Mouse (Mus musculus) cerebellum, postnatal 14 days (tissue): ENCODE data around the gene Vars2.

Experiments used
- DNase-seq, 2 experiments: peaks; one replicate each; pipeline ENCODE4 v3.0.0; 2021; ENCODE audit warnings: mixed read lengths in 2 of 2

Vars2 gene

DNA sequence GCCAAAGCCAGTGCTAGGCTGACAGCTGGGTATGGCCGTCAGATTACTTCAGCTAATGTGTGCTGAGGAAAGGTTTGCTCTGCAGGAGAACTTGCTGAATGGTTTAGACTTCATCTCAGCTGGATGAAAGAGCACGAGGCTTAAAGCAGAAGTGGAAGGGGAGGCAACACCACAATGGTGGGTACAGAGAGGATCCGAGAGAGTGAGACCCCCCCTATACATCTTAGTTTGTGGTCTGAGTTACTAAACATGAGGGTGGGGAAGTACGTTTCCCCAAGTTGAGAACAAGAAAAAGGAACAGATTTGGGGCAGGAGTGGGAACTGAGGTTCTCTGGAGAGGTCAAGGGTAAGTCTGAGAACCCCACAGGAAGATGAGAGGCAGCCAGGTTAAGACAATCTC, 25.0 kb upstream of the Vars2 start:
- DNase-seq = no peak

DNA sequence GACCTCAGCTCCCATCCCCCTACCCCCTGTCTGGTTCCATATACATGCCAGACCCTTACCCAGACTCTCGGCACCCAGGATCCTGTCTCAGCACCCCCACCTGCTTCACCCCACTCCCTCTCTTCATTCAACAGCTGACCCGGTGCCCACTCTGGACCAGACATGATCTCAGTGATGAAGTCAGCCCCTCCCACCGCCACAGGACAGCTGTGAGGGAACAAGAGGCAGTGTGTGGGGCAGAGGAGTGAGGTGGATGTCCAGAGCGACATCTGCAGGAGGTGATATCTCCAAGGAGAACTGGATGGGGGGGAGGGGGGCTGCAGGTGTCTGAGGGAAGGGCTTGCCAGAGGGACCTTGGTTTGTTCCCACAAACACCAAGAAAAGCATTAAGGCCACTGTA, 24.4 kb upstream of the Vars2 start:
- peak in 1 of 2 experiments; percentile 27 for DNase-seq

DNA sequence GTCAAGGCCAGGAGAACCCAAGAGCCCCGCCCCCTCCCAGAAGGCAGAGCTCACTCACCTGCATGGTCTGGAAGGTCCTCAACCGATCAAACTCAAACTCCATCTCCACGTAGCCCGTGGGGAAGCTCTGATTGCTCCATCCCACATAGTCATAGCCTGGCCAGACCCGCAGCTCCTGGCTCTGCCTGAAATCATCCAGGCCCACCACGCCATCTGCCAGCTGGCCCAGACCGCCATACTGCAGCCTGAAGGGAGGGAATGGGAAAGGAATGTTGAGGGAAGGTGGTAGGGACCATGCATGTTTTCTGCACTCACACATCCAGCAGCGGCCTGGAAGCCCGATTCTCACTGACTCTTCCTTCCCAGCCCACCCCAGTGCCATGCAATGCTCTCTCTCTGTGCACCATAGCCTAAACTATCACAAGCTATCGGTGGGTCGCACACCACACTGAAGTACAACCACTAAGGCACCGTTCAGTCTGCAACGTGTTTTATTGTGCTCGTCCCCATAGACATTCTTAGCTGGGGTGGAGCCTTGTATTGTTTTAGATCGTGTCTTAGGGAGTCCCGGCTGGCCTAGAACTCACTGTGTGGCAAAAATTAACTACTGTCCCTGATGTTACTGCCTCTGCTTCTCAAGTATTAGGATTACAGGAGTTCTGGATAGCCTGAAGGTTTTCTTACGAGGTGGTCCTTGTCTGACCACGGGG, 22.7 kb upstream of the Vars2 start:
- peak; percentile 52 to 59 for DNase-seq

DNA sequence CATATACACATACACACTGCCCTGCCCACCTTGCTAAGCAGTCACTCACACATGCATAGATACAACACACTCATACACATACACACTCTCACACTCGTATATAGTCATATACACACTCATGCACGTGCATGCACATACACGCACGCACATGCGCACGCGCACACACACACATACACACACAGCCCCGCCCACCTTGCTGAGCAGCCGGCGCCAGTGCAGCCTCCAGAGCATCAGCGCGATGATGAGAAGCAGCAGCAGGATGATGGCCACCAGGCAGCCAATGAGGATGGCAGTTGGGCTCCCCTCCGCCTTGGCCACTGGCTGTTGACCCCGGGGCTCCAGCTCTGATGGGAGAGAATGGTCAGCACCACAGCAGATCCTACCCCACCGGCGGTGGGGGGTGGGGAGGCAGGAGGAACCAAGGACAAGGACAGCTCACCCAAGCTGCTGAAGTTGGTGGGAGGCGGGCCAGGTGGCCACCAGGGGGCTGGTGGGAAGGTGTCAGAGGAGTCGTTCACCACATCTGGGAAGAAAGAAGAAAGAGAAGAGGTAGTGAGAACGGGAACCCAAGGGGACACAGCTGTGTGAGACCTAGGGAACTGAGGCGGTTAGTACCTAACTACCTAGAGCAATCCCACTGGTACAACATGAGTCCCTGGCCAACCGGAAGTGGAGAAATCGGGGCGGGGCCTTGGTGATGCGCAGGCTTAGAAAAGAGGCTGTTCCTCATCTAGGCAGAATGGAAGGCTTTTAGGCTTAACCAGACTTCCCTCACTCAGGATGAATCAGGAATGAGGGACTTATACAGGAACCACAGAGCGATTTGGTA, 21.2 kb upstream of the Vars2 start:
- no peak for DNase-seq

DNA sequence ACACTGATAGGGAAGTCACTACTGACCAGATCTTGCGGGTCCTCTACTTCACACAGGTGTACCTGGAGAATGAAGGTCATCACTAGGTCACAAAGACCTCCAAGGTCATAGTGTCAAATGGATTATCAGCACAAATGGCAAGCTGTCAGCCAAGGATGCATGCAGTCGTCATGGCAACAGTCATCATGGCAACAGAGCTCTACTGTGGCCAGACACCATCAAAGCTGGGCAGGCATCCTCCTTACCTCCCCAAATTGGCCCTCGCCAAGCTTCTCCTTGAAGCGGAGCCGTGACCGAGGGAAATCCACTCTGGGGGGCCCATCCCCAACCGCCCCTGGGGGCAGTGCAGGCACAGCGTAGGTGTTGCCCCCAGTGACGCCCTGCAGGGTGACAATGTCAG, 17.7 kb upstream of the Vars2 start:
- DNase-seq = peak in 1 of 2 experiments; percentile 51

DNA sequence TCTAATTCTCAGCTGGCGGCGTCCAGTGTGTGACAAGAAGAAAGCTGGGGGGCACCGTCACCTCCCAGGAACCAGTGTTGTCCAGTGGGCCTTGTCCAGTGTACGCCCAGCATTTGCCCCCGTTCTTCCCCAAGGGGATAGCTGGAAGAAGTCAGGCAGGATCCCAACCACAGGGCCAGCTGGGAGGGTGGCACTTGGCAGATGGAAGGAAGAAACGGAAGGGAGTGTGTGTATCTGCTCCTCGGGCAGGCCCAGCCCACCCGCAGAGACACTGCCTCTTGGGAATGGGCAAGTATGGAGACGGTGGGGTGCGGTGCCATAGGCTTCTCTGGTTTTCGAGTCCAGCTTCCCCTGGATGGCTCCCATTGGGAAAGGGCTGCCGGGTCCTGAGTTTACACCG, 14.6 kb upstream of the Vars2 start:
- DNase-seq = no peak

DNA sequence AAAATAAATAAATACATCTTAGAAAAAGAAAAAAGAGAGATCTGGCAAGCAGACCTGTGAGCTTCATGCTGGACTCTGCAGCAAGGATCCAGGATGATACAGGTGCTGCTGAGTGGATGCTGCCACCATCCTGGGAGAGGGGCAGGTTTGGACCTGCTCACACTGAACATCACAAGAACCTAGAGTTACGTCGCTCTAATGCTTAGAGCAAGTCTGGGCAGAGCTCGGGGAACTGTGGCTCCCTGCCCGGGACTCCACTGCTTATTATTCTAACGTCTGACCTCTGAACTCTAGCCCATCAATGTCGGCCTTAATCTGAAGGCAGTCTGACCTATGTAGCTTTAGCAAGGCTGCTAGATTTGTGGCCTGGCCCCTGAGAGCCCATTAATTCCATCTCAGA, 13.2 kb upstream of the Vars2 start:
- no peak for DNase-seq

DNA sequence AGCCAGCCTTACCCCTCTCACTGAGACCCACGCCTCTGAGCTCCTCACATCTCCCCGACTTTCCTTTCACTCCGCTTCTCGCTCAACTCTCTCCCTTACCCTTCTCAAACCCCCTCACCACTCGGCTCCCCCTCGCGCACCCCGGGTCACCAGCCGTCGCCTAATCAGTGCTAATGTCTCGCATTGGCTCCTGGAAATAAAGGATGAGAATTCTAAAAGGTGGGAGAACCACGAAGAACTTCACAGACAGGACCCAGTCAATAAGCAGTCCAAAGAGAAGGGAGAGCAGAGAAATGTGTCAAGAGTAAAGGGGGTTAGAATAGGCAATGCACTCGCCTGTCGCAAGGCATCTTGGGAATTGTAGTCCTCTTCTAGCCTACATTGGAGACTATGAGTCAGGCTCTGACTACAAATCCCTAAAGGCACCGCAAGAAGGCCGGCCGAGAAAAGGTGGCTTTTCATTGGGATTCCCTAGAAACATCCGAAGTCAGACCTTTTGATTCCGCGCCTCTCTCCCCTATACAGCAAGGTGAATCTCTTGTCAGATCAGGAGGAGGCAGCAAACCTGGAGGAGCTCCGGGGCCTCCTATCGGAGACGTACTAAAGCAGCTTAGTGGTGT, 6.1 kb upstream of the Vars2 start, which contains the start of gene Gtf2h4:
Gene Gtf2h4 (minus strand): TSS at position 324 of the 620 bp plus-strand sequence.
- DNase-seq = peak; percentile 93 to 96

DNA sequence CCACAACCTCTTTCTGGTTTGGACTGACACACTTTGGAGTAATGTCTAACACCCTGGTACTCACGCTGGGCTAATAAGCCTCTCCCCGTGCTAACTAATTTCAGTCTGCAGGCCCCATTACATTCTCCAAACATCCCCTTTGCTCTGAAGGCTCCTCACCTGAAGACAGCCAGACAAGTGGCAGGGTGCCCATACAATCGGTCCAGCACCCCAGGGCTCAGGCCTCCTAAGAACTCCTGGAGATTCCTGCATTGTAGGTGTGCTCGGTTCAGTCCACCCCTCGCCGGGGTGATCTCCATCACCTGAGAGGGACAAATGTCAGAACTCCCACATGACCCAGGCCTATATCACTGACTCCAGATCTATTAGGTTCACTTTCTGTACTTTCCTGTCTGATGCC, 5.1 kb upstream of the Vars2 start:
- DNase-seq = no peak

DNA sequence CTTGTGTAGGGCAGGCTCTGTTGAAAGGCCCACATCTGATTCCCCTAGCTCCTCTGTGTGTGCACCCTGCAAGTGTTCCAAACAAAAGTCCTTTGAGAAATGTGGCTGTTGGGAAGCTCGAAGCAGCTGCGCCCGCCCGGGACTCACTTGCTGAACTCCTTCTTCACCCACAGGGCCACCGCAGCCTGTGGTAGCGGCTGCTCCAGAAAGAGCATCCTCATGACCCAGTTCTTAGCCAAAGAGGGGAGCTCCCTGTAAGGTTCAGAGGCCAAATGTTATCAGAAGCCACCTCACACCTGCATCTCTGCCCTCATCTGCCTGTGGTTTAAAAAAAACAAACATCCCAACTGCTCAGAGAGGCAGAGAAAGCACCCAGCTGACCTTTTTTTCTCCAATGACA, 4.5 kb upstream of the Vars2 start:
- DNase-seq = no peak

DNA sequence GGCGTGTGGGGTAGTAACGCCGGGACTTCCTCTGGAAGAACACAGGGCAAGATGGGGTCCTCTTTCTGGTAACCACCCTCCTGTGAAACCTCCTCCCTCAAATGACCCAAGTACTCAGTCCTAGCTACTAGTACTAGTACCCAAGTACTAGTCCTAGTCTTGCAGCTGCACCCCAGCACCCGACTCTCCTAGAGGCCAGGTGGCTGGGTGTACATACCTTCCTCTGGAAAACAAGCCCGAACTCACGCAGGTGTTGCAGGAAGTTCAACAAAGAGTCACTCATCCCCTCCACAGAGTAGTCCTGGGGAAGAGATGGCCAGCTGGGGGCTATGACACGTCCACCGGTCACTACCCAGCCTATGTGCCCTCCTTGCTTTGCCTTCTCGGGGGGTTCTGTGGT, 2.3 kb upstream of the Vars2 start:
- no peak for DNase-seq

DNA sequence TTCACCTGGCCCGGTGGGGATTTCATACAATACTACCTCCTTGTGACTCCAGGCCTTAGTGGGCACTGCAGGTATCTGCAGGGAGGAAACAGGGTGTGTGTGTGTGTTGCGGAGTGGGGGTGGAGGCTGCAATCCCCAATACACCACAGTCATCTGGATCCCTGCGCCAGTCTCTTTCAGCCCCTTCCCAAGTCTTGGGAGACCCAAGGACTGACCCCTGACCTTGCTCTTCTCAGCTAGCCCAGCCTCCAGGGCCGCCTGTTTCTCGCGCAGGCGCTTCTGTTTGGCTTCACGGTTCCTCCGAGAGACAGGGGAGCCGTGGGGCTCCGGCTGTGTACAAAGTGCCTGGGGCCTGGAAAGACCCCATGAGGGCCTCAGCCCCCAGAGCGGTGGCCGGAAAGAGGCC, 538 bp downstream of the Vars2 start:
- DNase-seq = peak in 1 of 2 experiments; percentile 57

DNA sequence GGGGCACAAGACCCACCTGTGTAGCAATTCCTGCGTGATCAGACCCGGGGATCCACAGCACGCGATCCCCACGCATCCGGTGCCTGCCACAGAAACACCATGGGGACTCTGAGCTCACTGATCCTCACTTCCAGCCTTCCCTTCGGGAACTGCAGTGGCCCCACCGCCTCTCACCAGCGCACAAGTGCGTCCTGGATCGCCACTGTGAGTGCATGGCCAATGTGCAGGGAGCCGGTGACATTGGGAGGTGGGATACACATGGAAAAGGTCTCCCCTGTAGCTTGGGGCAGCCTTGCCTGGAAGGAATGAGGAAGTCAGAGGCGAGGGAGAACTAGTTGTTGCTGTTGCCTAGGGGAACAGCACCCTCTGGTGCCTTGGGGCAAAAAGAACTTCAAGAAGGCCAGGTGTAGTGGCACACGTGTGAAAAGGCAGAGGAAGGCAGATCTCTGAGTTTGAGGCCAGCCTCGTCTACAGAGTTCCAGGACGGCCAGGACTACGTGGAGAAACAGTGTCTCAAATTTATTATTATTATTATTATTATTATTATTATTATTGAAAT, 1.4 kb downstream of the Vars2 start:
- no peak for DNase-seq

DNA sequence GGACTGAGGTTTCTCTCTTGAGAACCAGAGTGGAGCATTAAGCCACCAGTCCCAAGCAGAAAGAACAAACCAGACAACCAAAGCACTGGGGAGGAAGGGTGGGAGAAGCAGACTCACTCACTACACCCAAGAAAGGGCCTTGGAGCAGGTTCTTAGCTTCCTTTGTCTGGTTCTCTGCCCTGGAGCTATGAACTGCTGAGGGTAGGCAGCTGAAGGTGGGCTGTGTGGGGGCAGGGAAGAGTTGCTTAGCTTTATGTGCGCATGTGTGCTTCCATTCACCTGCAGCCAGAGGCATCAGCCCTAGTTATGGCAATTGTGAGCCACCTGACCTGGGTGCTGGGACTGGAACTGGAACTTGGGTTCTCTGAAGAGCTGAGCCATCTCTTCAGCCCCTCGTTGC, 14.3 kb downstream of the Vars2 start:
- DNase-seq = no peak

DNA sequence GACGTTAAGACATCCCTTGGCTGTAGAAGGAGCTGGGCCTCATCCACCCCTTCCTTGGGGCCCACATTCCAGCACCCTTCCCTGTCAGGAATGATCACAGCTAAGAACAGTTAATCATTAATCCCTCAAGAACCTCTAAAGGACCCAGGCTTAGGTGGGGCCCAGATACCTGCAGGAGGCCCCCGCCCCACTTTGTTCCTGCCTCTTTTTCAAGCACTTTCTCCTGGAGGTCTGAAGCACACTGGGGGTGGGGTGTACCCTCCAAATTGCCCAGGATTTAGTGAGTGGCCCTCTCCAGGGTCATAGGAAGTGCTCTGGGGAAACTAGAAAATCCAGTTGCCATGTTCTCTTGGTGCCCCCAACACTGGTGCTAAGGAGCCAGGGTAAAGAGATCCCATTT, 18.0 kb downstream of the Vars2 start:
- no peak for DNase-seq

DNA sequence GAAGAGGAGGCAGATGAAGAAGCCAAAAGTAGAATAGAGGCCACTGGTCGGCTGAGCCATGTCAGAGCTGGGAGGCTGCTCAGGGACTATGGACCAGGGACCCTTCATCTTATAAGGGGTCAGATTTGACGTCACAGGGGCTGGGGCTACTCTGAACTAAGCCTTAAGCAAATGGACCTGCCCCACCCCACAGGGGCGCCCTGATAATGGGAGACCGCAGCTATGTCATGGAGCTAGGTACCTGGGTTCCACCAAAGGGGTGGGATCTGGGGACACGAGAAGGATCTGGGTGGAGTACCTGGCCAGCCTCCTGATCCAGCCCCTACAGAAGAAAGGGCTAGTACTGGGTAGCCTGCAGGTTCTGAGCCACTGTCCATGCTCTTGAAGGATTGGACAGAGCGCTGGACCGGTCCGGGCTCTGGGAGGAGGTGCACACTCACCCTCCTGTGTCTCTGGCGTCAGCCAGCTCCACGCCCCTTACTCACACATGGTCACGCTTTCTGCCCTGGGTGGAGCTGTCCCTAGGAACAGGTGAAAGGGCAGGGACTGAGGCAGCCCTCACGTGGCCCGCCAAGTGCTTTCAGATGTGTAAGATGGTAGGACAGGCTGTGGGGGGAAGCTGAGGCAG, 23.7 kb downstream of the Vars2 start, which contains the start of gene Mucl3:
Gene Mucl3 (minus strand): TSS at position 87 of the 628 bp plus-strand sequence.
- no peak for DNase-seq

DNA sequence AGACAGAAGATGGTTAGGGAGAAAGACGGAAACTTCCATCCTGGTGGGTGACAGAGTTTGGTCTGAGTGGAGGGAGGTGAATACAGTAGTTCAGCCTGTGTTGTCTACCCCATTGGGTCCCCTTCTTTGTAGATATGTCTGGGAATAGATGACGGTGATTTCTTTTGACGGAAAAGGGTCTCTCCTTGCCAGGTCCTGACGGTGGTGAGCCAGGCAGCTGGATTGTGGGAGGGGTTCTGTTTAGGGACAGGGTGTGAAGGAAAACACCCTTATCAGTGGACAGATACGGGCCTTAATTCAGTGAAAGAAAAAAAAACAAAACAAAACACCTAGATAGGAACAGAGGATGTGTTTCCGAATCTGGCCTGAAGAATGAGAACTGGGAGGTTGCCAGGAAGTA, 28.0 kb downstream of the Vars2 start:
- no peak for DNase-seq

DNA sequence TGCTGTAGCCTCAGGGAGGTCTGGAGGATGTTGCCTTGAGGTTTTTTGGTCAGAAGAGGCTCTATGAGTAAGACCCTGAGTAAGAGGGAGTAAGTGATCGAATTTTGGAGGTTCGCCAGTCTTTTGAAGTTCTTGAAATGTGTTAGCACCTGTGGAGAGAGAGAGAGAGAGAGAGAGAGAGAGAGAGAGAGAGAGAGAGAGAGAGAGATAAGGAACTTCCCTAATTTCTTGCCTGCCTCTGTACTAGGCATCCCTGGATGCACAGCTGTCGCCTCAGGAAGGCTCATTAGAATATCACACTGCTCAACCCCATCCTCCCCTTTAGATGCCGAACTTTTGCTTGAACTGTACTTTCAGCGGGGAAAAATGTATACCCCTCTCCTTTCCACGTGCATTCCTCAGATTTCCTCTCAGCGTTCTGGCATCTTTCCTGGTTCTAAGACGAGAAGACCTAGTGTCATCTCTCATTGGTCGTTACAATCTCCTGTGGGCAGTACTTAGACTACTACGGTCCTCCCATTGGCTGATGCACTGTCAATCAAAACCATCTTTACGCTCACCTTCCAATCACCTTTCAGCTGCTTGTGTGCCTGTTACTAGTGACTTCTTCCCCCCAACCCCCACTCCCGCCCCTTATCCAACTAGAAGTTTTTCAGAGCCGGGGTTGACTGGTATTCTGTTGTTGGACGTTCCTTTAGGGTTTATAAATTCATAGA, 28.8 kb downstream of the Vars2 start:
- DNase-seq = peak; percentile 79 to 82

DNA sequence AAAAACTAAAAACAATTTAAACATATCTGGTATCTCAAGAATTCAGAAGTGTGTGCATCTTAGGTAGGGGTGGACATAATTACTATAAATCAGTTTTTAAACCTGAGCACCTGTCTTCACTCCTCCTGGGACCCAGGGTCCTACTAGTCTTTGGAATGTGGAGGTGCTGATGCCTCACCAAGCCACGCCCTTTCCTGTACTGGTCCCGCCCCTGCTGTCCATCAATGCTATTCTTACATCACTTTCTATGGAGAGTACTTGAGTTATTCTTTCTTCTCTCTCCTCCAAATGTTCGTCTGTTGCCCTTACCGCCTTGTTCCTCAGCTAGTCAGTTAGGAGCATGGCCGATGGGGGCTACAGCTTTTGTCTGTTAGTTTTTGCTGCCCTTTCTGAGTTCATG, 31.0 kb downstream of the Vars2 start:
- DNase-seq = peak; percentile 50 to 64

DNA sequence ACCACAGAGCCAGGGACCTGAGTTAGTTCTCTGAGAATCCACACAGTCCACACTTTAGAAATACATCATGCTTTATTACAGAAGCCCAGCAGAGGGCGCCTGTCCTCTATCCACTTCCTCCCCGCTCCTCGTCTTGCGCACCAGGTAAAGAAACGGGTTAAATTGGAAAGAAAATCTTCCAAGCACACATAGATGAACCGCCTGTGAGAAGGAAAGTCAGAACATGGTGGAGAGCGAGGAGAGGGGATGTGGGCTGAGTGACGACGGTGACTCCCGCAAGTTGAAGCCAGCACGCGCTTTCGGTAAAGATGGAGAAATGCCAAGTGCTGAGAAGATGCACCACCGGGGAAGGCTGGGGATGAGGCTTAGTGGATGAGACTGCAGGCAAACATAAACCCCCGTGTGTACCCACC, 31.7 kb downstream of the Vars2 start:
- DNase-seq = peak; percentile 89

DNA sequence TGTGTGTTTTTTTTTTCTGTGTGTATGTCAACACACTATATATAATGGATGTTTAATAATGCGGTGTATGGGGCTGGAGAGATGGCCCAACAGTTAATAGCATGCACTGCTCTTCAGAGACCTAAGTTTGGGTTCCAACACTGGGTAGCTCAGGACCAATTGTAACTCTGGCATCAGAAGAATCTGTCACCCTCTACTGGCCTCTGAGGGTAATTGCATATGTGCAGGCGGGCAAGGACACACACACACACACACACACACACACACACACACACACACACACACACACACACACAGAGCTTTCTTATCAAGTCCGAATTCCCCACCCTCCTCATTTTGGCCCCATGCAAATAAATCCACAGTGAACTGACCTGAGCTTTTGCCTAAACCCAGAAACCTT, 32.2 kb downstream of the Vars2 start:
- DNase-seq = peak; percentile 34 to 49

DNA sequence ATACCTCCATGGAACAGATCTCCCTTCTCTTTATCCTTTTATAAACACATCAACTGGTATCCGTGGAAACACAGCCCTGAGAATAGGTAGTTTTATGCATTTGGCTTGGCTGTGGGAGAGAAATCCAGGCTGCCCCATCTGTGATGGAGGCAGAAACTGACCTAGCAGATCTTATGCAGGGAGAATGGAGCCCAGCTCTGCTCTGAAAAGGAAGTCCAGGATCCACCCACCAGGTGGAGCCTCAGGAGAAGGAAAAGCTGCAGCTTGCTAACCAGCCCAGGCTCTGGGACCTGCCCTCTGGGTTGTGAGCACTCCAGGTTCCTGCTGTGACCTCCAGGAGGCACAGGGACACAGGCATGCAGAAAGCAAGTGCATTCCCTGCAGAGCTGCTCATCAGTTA, 33.4 kb downstream of the Vars2 start:
- DNase-seq = peak; percentile 37 to 67
